Mouse (Mus musculus): ENCODE measurements around the gene Sgk1.

The Sgk1 gene

GRCm38 (mm10) chr10:21974801-21975200 is 92.8 kb downstream of the Sgk1 start:
- DNase-seq (ENCODE audit: low spot score): no peak

GRCm38 (mm10) chr10:21975384-21975783 is 93.4 kb downstream of the Sgk1 start:
- no peak for DNase-seq (ENCODE audit: low spot score)

GRCm38 (mm10) chr10:21976253-21976652 is 94.3 kb downstream of the Sgk1 start:
- no peak for DNase-seq (ENCODE audit: low spot score)

- DNase-seq (ENCODE audit: low spot score): no peak
Observed at GRCm38 (mm10) chr10:21978421-21978820, 96.4 kb downstream of the Sgk1 start.

GRCm38 (mm10) chr10:21979286-21979965 is 97.4 kb downstream of the Sgk1 start:
- no peak for DNase-seq (ENCODE audit: low spot score)

- no peak for DNase-seq (ENCODE audit: low spot score)
Observed at GRCm38 (mm10) chr10:21980780-21981435, 98.9 kb downstream of the Sgk1 start.

- DNase-seq (ENCODE audit: low spot score): no peak
Observed at GRCm38 (mm10) chr10:21982303-21982702, 100.3 kb downstream of the Sgk1 start.

- DNase-seq (ENCODE audit: low spot score): no peak
Observed at GRCm38 (mm10) chr10:21988489-21988888, 106.5 kb downstream of the Sgk1 start.

GRCm38 (mm10) chr10:21991351-21991840 is 109.4 kb downstream of the Sgk1 start:
- no peak for DNase-seq (ENCODE audit: low spot score)

- DNase-seq (ENCODE audit: low spot score): no peak
Observed at GRCm38 (mm10) chr10:21991986-21992833, 110.2 kb downstream of the Sgk1 start.

GRCm38 (mm10) chr10:21992834-21993514 is 111.0 kb downstream of the Sgk1 start:
- no peak for DNase-seq (ENCODE audit: low spot score)

- DNase-seq (ENCODE audit: low spot score): no peak
Observed at GRCm38 (mm10) chr10:21993515-21994373, 111.8 kb downstream of the Sgk1 start.

- peak; percentile 91 for DNase-seq (ENCODE audit: low spot score)
Observed at GRCm38 (mm10) chr10:21994431-21994914, 112.5 kb downstream of the Sgk1 start.

- DNase-seq (ENCODE audit: low spot score): no peak
Observed at GRCm38 (mm10) chr10:21995221-21995620, 113.2 kb downstream of the Sgk1 start.

GRCm38 (mm10) chr10:21995661-21996308 is 113.8 kb downstream of the Sgk1 start:
- DNase-seq (ENCODE audit: low spot score): no peak

GRCm38 (mm10) chr10:21996660-21997447 is 114.9 kb downstream of the Sgk1 start:
- DNase-seq (ENCODE audit: low spot score): no peak

- DNase-seq (ENCODE audit: low spot score): no peak
Observed at GRCm38 (mm10) chr10:21997550-21998204, 115.7 kb downstream of the Sgk1 start.

GRCm38 (mm10) chr10:21998503-21999180 is 116.7 kb downstream of the Sgk1 start:
- DNase-seq (ENCODE audit: low spot score): no peak
